Mouse (Mus musculus) CH12.LX (cell line): Measurements from ENCODE around the gene Pex7. TPM values are rescaled to one million over a fixed set of nuclear protein-coding genes. Genes with fewer than 3 reads are reported as not detected.
A peak's percentile ranks its signal among the peaks of the same experiment; 100 is the strongest.

ENCODE experiments used
- DNase-seq: peaks from one replicate; pipeline ENCODE4 v3.0.0-alpha.2; 2013; ENCODE audit errors: extremely low read depth
- H3K27ac ChIP-seq: 2 replicates; pipeline ENCODE4 v1.5.1; 2012; ENCODE audit warnings: low read depth, mild to moderate bottlenecking, control low read depth, moderate library complexity; ENCODE audit not compliant: insufficient read depth
- H3K27me3 ChIP-seq: replicated peaks from 2 replicates; pipeline ENCODE3; 2012; ENCODE audit warnings: inconsistent platforms
- H3K36me3 ChIP-seq, 2 experiments: replicated peaks in 1 of 2; 2 replicates each; pipeline versions ENCODE3 to v1.6.1; 2012; ENCODE audit warnings: inconsistent platforms in 1 of 2, low read length in 1 of 2, mild to moderate bottlenecking in 1 of 2, mixed read lengths in 1 of 2, moderate library complexity in 1 of 2; ENCODE audit not compliant: control insufficient read depth in 1 of 2, insufficient read depth in 1 of 2
- H3K4me1 ChIP-seq, 2 experiments: 2 replicates each; pipeline ENCODE4 v1.6.1; 2012; ENCODE audit warnings: inconsistent platforms in 1 of 2, moderate library complexity in 1 of 2; ENCODE audit not compliant: insufficient read depth in 2 of 2, control insufficient read depth in 1 of 2
- H3K4me2 ChIP-seq: 2 replicates; pipeline ENCODE4 v1.6.1; 2012; ENCODE audit warnings: low read depth, mild to moderate bottlenecking, control low read depth; ENCODE audit not compliant: poor library complexity, insufficient read depth, severe bottlenecking
- H3K4me3 ChIP-seq, 3 experiments: fragments of 150-350 bp in 1 of 3; sonication (generic) in 1 of 3; replicated peaks in 1 of 3; 2 replicates each; pipeline versions ENCODE3 to v1.5.1; 2011 to 2012; ENCODE audit warnings: low read depth in 2 of 3, low read length in 2 of 3, mild to moderate bottlenecking in 2 of 3, moderate library complexity in 2 of 3, control low read depth in 1 of 3, improper control_type of control experiment in 1 of 3, inconsistent platforms in 1 of 3, mixed read lengths in 1 of 3; ENCODE audit not compliant: poor library complexity in 1 of 3
- H3K79me2 ChIP-seq: replicated peaks from 2 replicates; pipeline ENCODE4 v1.6.1; 2012; ENCODE audit warnings: mild to moderate bottlenecking, moderate library complexity; ENCODE audit not compliant: control insufficient read depth, poor library complexity, insufficient read depth, severe bottlenecking; ENCODE audit errors: extremely low read depth
- H3K9ac ChIP-seq: 2 replicates; pipeline ENCODE4 v1.6.1; 2012; ENCODE audit warnings: low read depth, mild to moderate bottlenecking, control low read depth, moderate library complexity; ENCODE audit not compliant: insufficient read depth
- H3K9me3 ChIP-seq: replicated peaks from 2 replicates; pipeline ENCODE3; 2012; ENCODE audit warnings: low read length, inconsistent platforms, mixed read lengths
- ETS1 ChIP-seq: conservative IDR thresholded peaks from 2 replicates; pipeline ENCODE4 v1.6.1; 2012; ENCODE audit warnings: low read depth, mild to moderate bottlenecking, inconsistent platforms, low read length, improper control_type of control experiment, moderate library complexity
- IRF4 ChIP-seq: IDR thresholded peaks from 2 replicates; pipeline ENCODE4 v1.6.1; 2014; ENCODE audit warnings: low read depth, mild to moderate bottlenecking, inconsistent platforms, low read length, improper control_type of control experiment
- JUND ChIP-seq: conservative IDR thresholded peaks from 2 replicates; pipeline ENCODE4 v1.6.1; 2011; ENCODE audit warnings: low read depth, low read length, improper control_type of control experiment
- MAFK ChIP-seq: IDR thresholded peaks from 2 replicates; pipeline ENCODE4 v1.6.1; 2011; ENCODE audit warnings: low read length, improper control_type of control experiment; ENCODE audit not compliant: insufficient replicate concordance
- MAX ChIP-seq: IDR thresholded peaks from 2 replicates; pipeline ENCODE4 v1.6.1; 2011; ENCODE audit warnings: low read length, improper control_type of control experiment
- MAZ ChIP-seq: IDR thresholded peaks from 2 replicates; pipeline ENCODE4 v1.6.1; 2012; ENCODE audit warnings: low read depth, mild to moderate bottlenecking, inconsistent platforms, low read length, improper control_type of control experiment, moderate library complexity
- MEF2A ChIP-seq: IDR thresholded peaks from 2 replicates; pipeline ENCODE4 v1.6.1; 2014; ENCODE audit warnings: low read depth, mild to moderate bottlenecking, inconsistent platforms, low read length, improper control_type of control experiment, borderline replicate concordance
- NELFE ChIP-seq: IDR thresholded peaks from 2 replicates; pipeline ENCODE4 v1.6.1; 2011; ENCODE audit warnings: low read depth, low read length, improper control_type of control experiment
- NRF1 ChIP-seq: IDR thresholded peaks from 2 replicates; pipeline ENCODE4 v1.6.1; 2014; ENCODE audit warnings: low read depth, mild to moderate bottlenecking, inconsistent platforms, low read length, improper control_type of control experiment, moderate library complexity
- SMC3 ChIP-seq: IDR thresholded peaks from 2 replicates; pipeline ENCODE4 v1.6.1; 2011; ENCODE audit warnings: low read depth, low read length, improper control_type of control experiment
- ZC3H11A ChIP-seq: IDR thresholded peaks from 2 replicates; pipeline ENCODE4 v1.6.1; 2012; ENCODE audit warnings: low read depth, mild to moderate bottlenecking, inconsistent platforms, low read length, improper control_type of control experiment
- ZMIZ1 ChIP-seq: IDR thresholded peaks from 2 replicates; pipeline ENCODE4 v1.6.1; 2012; ENCODE audit warnings: low read depth, mild to moderate bottlenecking, inconsistent platforms, low read length, improper control_type of control experiment
- dilution Hi-C: fragments of 300-500 bp; cut with MboI; formaldehyde crosslinking; loops from 2 replicates; pipeline ENCODE4 v1.14.3; 2020; ENCODE audit warnings: low sequenced_read_pairs; ENCODE audit not compliant: extremely low pct_unique_long_range_greater_than_20kb, extremely low pct_ligation_motif_present
- in situ Hi-C: fragments of 300-500 bp; cut with MboI; formaldehyde crosslinking; loops from 3 replicates; pipeline ENCODE4 v1.14.3; 2019; ENCODE audit warnings: low sequenced_read_pairs, low pct_ligation_motif_present, low pct_unique_long_range_greater_than_20kb, mixed read lengths
- polyA plus RNA-seq: library from polyadenylated mRNA; unstranded; fragments of >175 nt; gene quantifications from 2 replicates; pipeline ENCODE4 v1.2.1, GENCODE M21; 2012; ENCODE audit warnings: low read depth; ENCODE audit not compliant: insufficient read length
- total RNA-seq, 2 experiments: library from RNA; depleted of rRNA; stranded (reverse); fragments of 300-350 nt in 1 of 2; fragments of >200 nt in 1 of 2; gene quantifications; 2 replicates each; pipeline ENCODE4 v1.2.3; 2012 to 2014

Gene Pex7
- total and polyA plus RNA-seq, 3 experiments, result 26.5 to 53.6 (median 30.2) TPM

GRCm38 (mm10) chr10:19877257-19877656 lies 30.2 kb downstream of the Pex7 start:
- Histone ChIP-seq H3K27ac (no peak overlapping the region), H3K4me3 (no peak overlapping the region), H3K4me2 (no peak overlapping the region), H3K79me2 (no peaks in the 10 kb centered on the region), H3K9me3 (no peaks in the 10 kb centered on the region), H3K27me3 (no peaks in the 10 kb centered on the region), H3K9ac (no peak overlapping the region), H3K36me3 (peaks cover 0 to 42% of the 10 kb centered on the region in 2 experiments), H3K4me1 (peaks cover 0 to 21% of the 10 kb centered on the region in 2 experiments; a peak in 2 of 4 replicates)
- DNase-seq, result no peak
- no peak for TF ChIP-seq ZC3H11A
- no peak for TF ChIP-seq NELFE
- TF ChIP-seq SMC3, result no peak
- no peak for TF ChIP-seq ETS1
- TF ChIP-seq JUND, result no peak
- TF ChIP-seq IRF4, result no peak
- dilution Hi-C loops, result no loop called here
- in situ Hi-C loops, result no loop called here

GRCm38 (mm10) chr10:19876669-19877068 lies 30.8 kb downstream of the Pex7 start:
- Histone ChIP-seq H3K9ac (no peak overlapping the region), H3K4me1 (peaks cover 0 to 21% of the 10 kb centered on the region in 2 experiments; a peak in 2 of 4 replicates), H3K36me3 (peaks cover 0 to 37% of the 10 kb centered on the region in 2 experiments), H3K9me3 (no peaks in the 10 kb centered on the region), H3K79me2 (no peaks in the 10 kb centered on the region), H3K27me3 (no peaks in the 10 kb centered on the region), H3K27ac (no peak overlapping the region), H3K4me3 (no peak overlapping the region), H3K4me2 (no peak overlapping the region)
- in situ Hi-C loops, result no loop called here
- dilution Hi-C loops, result no loop called here
- DNase-seq, result no peak
- TF ChIP-seq MAX (no peak), NRF1 (no peak), MEF2A (no peak), ZMIZ1 (no peak)

- peaks cover 0 to 37% of the 10 kb centered on the region in 2 experiments for H3K36me3 ChIP-seq
- in situ Hi-C loops, result no loop called here
- H3K4me2 ChIP-seq, result no peak overlapping the region
- dilution Hi-C loops, result no loop called here
- H3K4me1 ChIP-seq, result peaks cover 0 to 15% of the 10 kb centered on the region in 2 experiments; a peak in 2 of 4 replicates
- H3K4me3 ChIP-seq, result no peak overlapping the region
- H3K27me3 ChIP-seq, result no peaks in the 10 kb centered on the region
- no peaks in the 10 kb centered on the region for H3K79me2 ChIP-seq
- no peak for TF ChIP-seq MAZ
- peak; percentile 59; the same call in 1 of the 2 replicates for TF ChIP-seq MAFK
- H3K27ac ChIP-seq, result no peak overlapping the region
- no peak overlapping the region for H3K9ac ChIP-seq
- H3K9me3 ChIP-seq, result no peaks in the 10 kb centered on the region
- no peak for DNase-seq
Measured at GRCm38 (mm10) chr10:19875346-19875745, 32.1 kb downstream of the Pex7 start.
